Mouse (Mus musculus) hindbrain, embryonic 15.5 days (tissue): Measurements from ENCODE around the gene Mindy4. TPM values are rescaled to one million over a fixed set of nuclear protein-coding genes. Genes with fewer than 3 reads are reported as not detected.

Experiments used
- microRNA-seq: library from miRNA; unstranded; fragments of <30 nt; microRNA quantifications from one replicate; pipeline ENCODE4, GENCODE M21; 2016
- polyA plus RNA-seq: library from polyadenylated mRNA; unstranded; fragments of >200 nt; fragmentation: Nextera tagmentation; extraction: Ambion mirVana; gene quantifications from 2 replicates; pipeline ENCODE4 v1.2.1, GENCODE M21; 2015

The Mindy4 gene
- polyA plus RNA-seq, 1 experiment from 2014 or later: 11.1 TPM

Small RNAs within 50 kb of the gene (microRNA-seq; reads per million reads assigned to microRNA genes)
- not detected for gene Gm25458

Other genes starting within 250 kb of the Mindy4 start
- gene Nod1, start 230.8 kb upstream of the Mindy4 start, polyA plus RNA-seq: 3.2 and 3.9 TPM in 2 replicates
- gene Ggct, start 210.4 kb upstream of the Mindy4 start, polyA plus RNA-seq: 12.7 and 15.3 TPM in 2 replicates
- 197 TPM in 2 replicates for gene Gars, start 165.4 kb upstream of the Mindy4 start, polyA plus RNA-seq
- 1.3 and 1.5 TPM in 2 replicates for gene Crhr2, start 70.4 kb upstream of the Mindy4 start, polyA plus RNA-seq
- gene Inmt, start 28.3 kb upstream of the Mindy4 start, polyA plus RNA-seq: not detected in 2 replicates
- gene Aqp1, start 133.0 kb downstream of the Mindy4 start, polyA plus RNA-seq: 17.5 and 21.7 TPM in 2 replicates
- not detected in 2 replicates for gene Ghrhr, start 172.9 kb downstream of the Mindy4 start, polyA plus RNA-seq
- 60.0 and 64.1 TPM in 2 replicates for gene Adcyap1r1, start 248.6 kb downstream of the Mindy4 start, polyA plus RNA-seq